Mouse (Mus musculus) spleen, adult 2 months (tissue): Measurements from ENCODE around the gene Mprip.
"Not testable (repeated sequence)": the region's sequence is repeated elsewhere in the genome, so short reads cannot be mapped to it uniquely, and the experiment has no call there.

ENCODE experiments used
- CTCF ChIP-seq: fragments of 200-500 bp; IDR thresholded peaks from 2 replicates; pipeline ENCODE4 v1.5.1; 2011; ENCODE audit warnings: mild to moderate bottlenecking, inconsistent platforms; ENCODE audit not compliant: insufficient read depth, insufficient read length, insufficient replicate concordance; ENCODE audit errors: extremely low read depth
- POLR2A ChIP-seq: fragments of 200-500 bp; IDR thresholded peaks from 2 replicates; pipeline ENCODE4 v1.6.1; 2011; ENCODE audit warnings: low read depth, low read length, inconsistent platforms

GRCm38 (mm10) chr11:59735938-59736337 is 74.8 kb downstream of the Mprip start:
- TF ChIP-seq POLR2A, CTCF: not testable (repeated sequence)
